Mouse (Mus musculus) heart, adult 2 months (tissue): ENCODE measurements around the gene Rreb1. TPM values are rescaled to one million over a fixed set of nuclear protein-coding genes. Genes with fewer than 3 reads are reported as not detected.

Experiments
- DNase-seq, 2 experiments: peaks; one replicate each; pipeline ENCODE4 v3.0.0; 2021
- H3K27ac ChIP-seq: fragments of 200-600 bp; 2 replicates; pipeline ENCODE4 v1.8.1; 2022
- H3K27me3 ChIP-seq: fragments of 200-500 bp; 2 replicates; pipeline ENCODE4 v1.6.1; 2012; ENCODE audit warnings: mild to moderate bottlenecking, low read length, inconsistent platforms, mixed read lengths; ENCODE audit not compliant: control insufficient read depth, insufficient read depth
- H3K36me3 ChIP-seq: fragments of 200-500 bp; 2 replicates; pipeline ENCODE4 v1.6.1; 2012; ENCODE audit warnings: low read length, inconsistent platforms; ENCODE audit not compliant: control insufficient read depth, insufficient read depth
- H3K4me1 ChIP-seq: fragments of 200-500 bp; 2 replicates; pipeline ENCODE4 v1.6.1; 2011; ENCODE audit warnings: low read length; ENCODE audit not compliant: control insufficient read depth, insufficient read depth
- H3K4me3 ChIP-seq: fragments of 200-600 bp; 2 replicates; pipeline ENCODE4 v1.8.1; 2022
- H3K79me2 ChIP-seq: fragments of 200-500 bp; replicated peaks from 2 replicates; pipeline ENCODE4 v1.6.1; 2012; ENCODE audit warnings: mild to moderate bottlenecking, inconsistent platforms, low read length, moderate library complexity, mixed read lengths; ENCODE audit not compliant: control insufficient read depth, insufficient read depth
- H3K9ac ChIP-seq: fragments of 200-500 bp; 2 replicates; pipeline ENCODE4 v1.6.1; 2012; ENCODE audit warnings: low read depth, mild to moderate bottlenecking, control low read depth, inconsistent platforms, low read length, mixed read lengths
- CTCF ChIP-seq: fragments of 200-600 bp; IDR thresholded peaks from 2 replicates; pipeline ENCODE4 v1.8.1; 2022; ENCODE audit warnings: antibody characterized with exemption, mild to moderate bottlenecking, moderate library complexity
- EP300 ChIP-seq: fragments of 200-500 bp; IDR thresholded peaks from 2 replicates; pipeline ENCODE4 v1.6.1; 2011; ENCODE audit warnings: low read depth, low read length, control low read depth; ENCODE audit not compliant: insufficient read depth
- POLR2A ChIP-seq: fragments of 200-500 bp; IDR thresholded peaks from 2 replicates; pipeline ENCODE4 v1.6.1; 2011; ENCODE audit warnings: mild to moderate bottlenecking, low read depth, low read length, control low read depth; ENCODE audit not compliant: insufficient read depth
- WGBS: fragments of 180-500 bp; shearing (Covaris S2); methylation state at CpG from one replicate; pipeline ENCODE4 v1.1.7; 2018; 5-methylcytosine and 5-hydroxymethylcytosine counted together
- intact Hi-C: fragments of 180-260 bp; cut with DNase I; formaldehyde crosslinking; loops from one replicate; pipeline ENCODE4 v1.15.1; 2025
- polyA plus RNA-seq: library from polyadenylated mRNA; depleted of rRNA; stranded (reverse); fragments of >200 nt; gene quantifications from 2 replicates; pipeline ENCODE4 v1.2.3, GENCODE M21; 2012
- total RNA-seq, 2 experiments: library from RNA; stranded (reverse); gene quantifications; 2 replicates each; pipeline ENCODE4 v1.2.3; 2021

Rreb1 gene
- total and polyA plus RNA-seq, 3 experiments, result 12.8 to 57.5 (median 34.3) TPM

GRCm38 (mm10) chr13:37777351-37778146 is 651 bp upstream of the Rreb1 start:
- Histone ChIP-seq H3K9ac (peak overlapping the region; percentile 66), H3K4me1 (no peaks in the 10 kb centered on the region), H3K27me3 (no peaks in the 10 kb centered on the region), H3K79me2 (no peaks in the 10 kb centered on the region), H3K4me3 (peak overlapping the region; percentile 72), H3K27ac (peak overlapping the region; percentile 69), H3K36me3 (no peaks in the 10 kb centered on the region)
- TF ChIP-seq CTCF (no peak), POLR2A (no peak), EP300 (no peak)
- no peak for DNase-seq
- WGBS, result 45% methylated on average over 25 of the region's 25 CpGs
- intact Hi-C loops, result loop anchor here (1.0 to 5.0 kb wide), 2 partner anchors 49 to 160 kb away; no protein-coding TSS in a partner anchor

- Histone ChIP-seq H3K27ac (peak overlapping the region; percentile 69), H3K4me1 (no peaks in the 10 kb centered on the region), H3K79me2 (no peaks in the 10 kb centered on the region), H3K9ac (peak overlapping the region; percentile 66), H3K36me3 (no peaks in the 10 kb centered on the region), H3K27me3 (no peaks in the 10 kb centered on the region), H3K4me3 (peak overlapping the region; percentile 72)
- DNase-seq, result peak; percentile 57 to 63
- WGBS, result 1% methylated on average over 27 of the region's 33 CpGs
- TF ChIP-seq POLR2A (no peak), EP300 (0 out of 2 replicates have a peak, but pooled peaks have one; percentile 6)
- intact Hi-C loops, result loop anchor here (1.0 to 5.0 kb wide), 2 partner anchors 48 to 159 kb away; no protein-coding TSS in a partner anchor
These were observed 513 bp downstream of the Rreb1 start for GRCm38 (mm10) chr13:37778594-37779231.

- peak overlapping the region; percentile 72 for H3K4me3 ChIP-seq
- TF ChIP-seq EP300 (no peak), POLR2A (no peak), CTCF (no peak)
- no peak overlapping the region for H3K9ac ChIP-seq
- no peaks in the 10 kb centered on the region for H3K36me3 ChIP-seq
- 34% methylated on average over 9 of the region's 9 CpGs for WGBS
- no peaks in the 10 kb centered on the region for H3K79me2 ChIP-seq
- 0 out of 2 replicates have a peak, but pooled peaks cover under 1% of the 10 kb centered on the region for H3K4me1 ChIP-seq
- peak overlapping the region; percentile 69; the same call in 1 of the 2 replicates for H3K27ac ChIP-seq
- H3K27me3 ChIP-seq, result no peaks in the 10 kb centered on the region
- peak in 1 of 2 experiments; percentile 52 for DNase-seq
- intact Hi-C loops, result loop anchor here (5.0 kb wide), 1 partner anchor 158 kb away; no protein-coding TSS in a partner anchor
These were observed 1.1 kb downstream of the Rreb1 start for GRCm38 (mm10) chr13:37779251-37779667.

- Histone ChIP-seq H3K4me1 (0 out of 2 replicates have a peak, but pooled peaks cover 1% of the 10 kb centered on the region), H3K79me2 (no peaks in the 10 kb centered on the region), H3K36me3 (no peaks in the 10 kb centered on the region), H3K27ac (no peak overlapping the region), H3K4me3 (no peak overlapping the region), H3K27me3 (no peaks in the 10 kb centered on the region), H3K9ac (no peak overlapping the region)
- WGBS, result 83% methylated on average over 2 of the region's 2 CpGs
- no peak for DNase-seq
- intact Hi-C loops, result no loop called here
- no peak for TF ChIP-seq EP300
- TF ChIP-seq POLR2A, result no peak
- no peak for TF ChIP-seq CTCF
These were observed 3.4 kb downstream of the Rreb1 start for GRCm38 (mm10) chr13:37781557-37781956.

- H3K27ac ChIP-seq, result no peak overlapping the region
- H3K4me3 ChIP-seq, result no peak overlapping the region
- H3K79me2 ChIP-seq, result no peaks in the 10 kb centered on the region
- TF ChIP-seq EP300, result no peak
- TF ChIP-seq CTCF, result no peak
- no peak for TF ChIP-seq POLR2A
- no peak overlapping the region for H3K9ac ChIP-seq
- no peaks in the 10 kb centered on the region for H3K36me3 ChIP-seq
- H3K27me3 ChIP-seq, result no peaks in the 10 kb centered on the region
- intact Hi-C loops, result no loop called here
- 85% methylated on average over 6 of the region's 6 CpGs for WGBS
- H3K4me1 ChIP-seq, result 0 out of 2 replicates have a peak, but pooled peaks cover 1% of the 10 kb centered on the region
- DNase-seq, result no peak
These were observed 3.9 kb downstream of the Rreb1 start for GRCm38 (mm10) chr13:37782144-37782543.

- no peak overlapping the region for H3K4me3 ChIP-seq
- no peaks in the 10 kb centered on the region for H3K27me3 ChIP-seq
- no peak overlapping the region for H3K9ac ChIP-seq
- intact Hi-C loops, result no loop called here
- no peaks in the 10 kb centered on the region for H3K36me3 ChIP-seq
- TF ChIP-seq CTCF (no peak), POLR2A (no peak), EP300 (no peak)
- H3K27ac ChIP-seq, result no peak overlapping the region; the same call in 1 of the 2 replicates
- WGBS, result 93% methylated on average over 6 of the region's 6 CpGs
- H3K4me1 ChIP-seq, result 0 out of 2 replicates have a peak, but pooled peaks cover 1% of the 10 kb centered on the region
- no peak for DNase-seq
- H3K79me2 ChIP-seq, result no peaks in the 10 kb centered on the region
These were observed 5.5 kb downstream of the Rreb1 start for GRCm38 (mm10) chr13:37783676-37784075.
